In genomic region chr12:79715506-79716345, GRCm38 (mm10) we compare ENCODE assay signal across 8 mouse cellular contexts.
DNase-seq lines count a peak whose midpoint lies in the region; ATAC-seq and TF ChIP-seq lines count a peak whose summit lies in the region.

No protein-coding gene starts in this region.

- H3K4me3 ChIP-seq in forebrain, embryonic 14.5 days (ENCODE audit: low read depth, low read length): no peak overlapping the region
- H3K4me3 ChIP-seq in lung, embryonic 14.5 days (ENCODE audit: low read depth, low read length): no peak overlapping the region
- H3K4me3 ChIP-seq in stomach, embryonic 14.5 days (ENCODE audit: low read depth, low read length): no peak overlapping the region

- no peaks in the 10 kb centered on the region for H3K9me3 ChIP-seq in forebrain, embryonic 14.5 days (replicated peaks; ENCODE audit: control insufficient read depth, low read length)
- H3K9me3 ChIP-seq in lung, embryonic 14.5 days (ENCODE audit: low read depth, low read length): no peaks in the 10 kb centered on the region
- no peaks in the 10 kb centered on the region for H3K9me3 ChIP-seq in stomach, embryonic 14.5 days (ENCODE audit: control insufficient read depth, low read depth, low read length)

- intact Hi-C loops in left cerebral cortex, postnatal 36 days (cut with DNase I): no loop called here

- peak overlapping the region; percentile 32; the same call in 1 of the 2 replicates for H3K9ac ChIP-seq in forebrain, embryonic 14.5 days (ENCODE audit: low read length)
- 0 out of 2 replicates have a peak overlapping the region, but pooled peaks have one; percentile 2 for H3K9ac ChIP-seq in lung, embryonic 14.5 days
- H3K9ac ChIP-seq in stomach, embryonic 14.5 days (replicated peaks; ENCODE audit: low read depth, low read length): 0 out of 2 replicates have a peak overlapping the region, but pooled peaks have one; percentile 25

- TF ChIP-seq CTCF in lung, embryonic 14.5 days (IDR thresholded peaks at IDR 0.05; ENCODE audit: low read depth): no peak

- H3K36me3 ChIP-seq in forebrain, embryonic 14.5 days (ENCODE audit: control insufficient read depth, insufficient read depth, low read length): no peaks in the 10 kb centered on the region
- H3K36me3 ChIP-seq in lung, embryonic 14.5 days (ENCODE audit: insufficient read depth): no peaks in the 10 kb centered on the region
- H3K36me3 ChIP-seq in stomach, embryonic 14.5 days (ENCODE audit: control insufficient read depth, insufficient read depth, low read length): no peaks in the 10 kb centered on the region

- peak; percentile 41 for ATAC-seq in forebrain, embryonic 14.5 days
- peak; percentile 50; the same call in 1 of the 2 replicates for ATAC-seq in lung, embryonic 14.5 days (ENCODE audit: insufficient read depth)
- ATAC-seq in stomach, embryonic 14.5 days (ENCODE audit: insufficient number of reproducible peaks, insufficient read depth, low FRiP score, low read depth): no peak

- WGBS in forebrain, embryonic 14.5 days: 9% methylated on average over 12 of the region's 12 CpGs
- WGBS in lung, embryonic 14.5 days: 41% methylated on average over 12 of the region's 12 CpGs
- 40% methylated on average over 12 of the region's 12 CpGs for WGBS in stomach, embryonic 14.5 days

- peak overlapping the region; percentile 20 for H3K4me2 ChIP-seq in forebrain, embryonic 14.5 days (ENCODE audit: low read length)
- peak overlapping the region; percentile 20; the same call in 1 of the 2 replicates for H3K4me2 ChIP-seq in lung, embryonic 14.5 days
- H3K4me2 ChIP-seq in stomach, embryonic 14.5 days (replicated peaks; ENCODE audit: low read depth, low read length): no peak overlapping the region

- peak; percentile 17 to 20 for DNase-seq in left cerebral cortex, postnatal 36 days (ENCODE audit: low spot score in 2 of 2)
- no peak for DNase-seq in left cerebral cortex, adult 9 months (ENCODE audit: low spot score in 2 of 2)
- peak; percentile 68 for DNase-seq in forebrain, embryonic 14.5 days (ENCODE audit: low spot score)
- peak; percentile 64 for DNase-seq in lung, embryonic 14.5 days
- DNase-seq in gastrocnemius, adult 18-20 months (ENCODE audit: low spot score): no peak
- DNase-seq in thymus, postnatal 14 days: no peak
- no peak for DNase-seq in spleen, postnatal 4 days (ENCODE audit: low spot score in 2 of 2)

- peaks cover 33% of the 10 kb centered on the region for H3K4me1 ChIP-seq in forebrain, embryonic 14.5 days (ENCODE audit: control insufficient read depth, insufficient read depth, low read length)
- H3K4me1 ChIP-seq in lung, embryonic 14.5 days (ENCODE audit: insufficient read depth): peaks cover 12% of the 10 kb centered on the region
- peaks cover 23% of the 10 kb centered on the region; the same call in 1 of the 2 replicates for H3K4me1 ChIP-seq in stomach, embryonic 14.5 days (ENCODE audit: control insufficient read depth, insufficient read depth, low read length)

- no peaks in the 10 kb centered on the region for H3K27me3 ChIP-seq in forebrain, embryonic 14.5 days (replicated peaks; ENCODE audit: control insufficient read depth, insufficient read depth, low read length)
- H3K27me3 ChIP-seq in lung, embryonic 14.5 days (ENCODE audit: insufficient read depth, low read length): no peaks in the 10 kb centered on the region
- no peaks in the 10 kb centered on the region for H3K27me3 ChIP-seq in stomach, embryonic 14.5 days (ENCODE audit: control insufficient read depth, insufficient read depth, low read length)

- H3K27ac ChIP-seq in forebrain, embryonic 14.5 days (ENCODE audit: low read depth, low read length): peak overlapping the region; percentile 56
- peak overlapping the region; percentile 86 for H3K27ac ChIP-seq in lung, embryonic 14.5 days (ENCODE audit: low read depth)
- H3K27ac ChIP-seq in stomach, embryonic 14.5 days (ENCODE audit: low read length): peak overlapping the region; percentile 82

Comparison
In these comparisons a context has a peak if more than half of its experiments do, and no peak if none do; other contexts are left out.
1. DNase-seq: peak in left cerebral cortex, postnatal 36 days (2 of 2), forebrain, embryonic 14.5 days (single experiment) and lung, embryonic 14.5 days (single experiment); none in left cerebral cortex, adult 9 months (0 of 2), gastrocnemius, adult 18-20 months (single experiment), thymus, postnatal 14 days (single experiment) and spleen, postnatal 4 days (0 of 2).
2. Peak in every context shown above with its lines, with median percentiles within 50 percentile points of each other: H3K27ac ChIP-seq and H3K9ac ChIP-seq.